Mouse (Mus musculus): ENCODE data around the gene Fbxw14.

DNA sequence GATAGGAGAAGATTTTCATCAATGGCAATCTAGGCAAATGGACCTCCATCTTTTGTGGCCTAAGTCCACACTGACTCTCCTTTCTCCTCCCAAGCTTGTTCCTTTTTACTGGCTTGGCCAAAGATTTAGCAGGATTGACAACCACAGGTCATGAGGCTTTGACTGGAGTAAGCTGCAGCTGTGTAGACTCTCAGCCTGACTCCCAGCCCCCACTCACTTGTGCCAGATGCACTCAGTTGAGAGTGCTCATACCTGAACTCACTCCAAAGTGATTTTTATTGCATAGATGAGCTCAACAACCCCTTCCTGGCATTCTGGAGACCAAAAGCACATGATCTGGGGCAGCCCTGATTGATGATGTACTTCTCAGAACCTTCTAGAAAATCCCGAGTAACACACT is 52.8 kb downstream of the Fbxw14 start, which contains the start of gene Fbxw20:
- no peak for TF ChIP-seq USF1 (IDR thresholded peaks at IDR 0.05; ENCODE audit: low read depth)
- no peak for TF ChIP-seq CTCF (IDR thresholded peaks at IDR 0.05; ENCODE audit: control insufficient read depth, insufficient read depth, insufficient read length)
- TF ChIP-seq MYOG (IDR thresholded peaks at IDR 0.05; ENCODE audit: control insufficient read depth, extremely low read depth, insufficient read length) = no peak
- no peak for TF ChIP-seq CEBPB (IDR thresholded peaks at IDR 0.05; ENCODE audit: low read depth)
- TF ChIP-seq MAX (IDR thresholded peaks at IDR 0.05) = no peak
- TF ChIP-seq FOSL1 (IDR thresholded peaks at IDR 0.05; ENCODE audit: insufficient read depth, low read length, poor library complexity, severe bottlenecking) = no peak
- TF ChIP-seq MYOD1 (IDR thresholded peaks at IDR 0.05; ENCODE audit: control insufficient read depth, insufficient read length, low read depth) = no peak

Measured in C2C12 (cell line).